Mouse (Mus musculus): Measurements from ENCODE around the gene Abracl. TPM values are rescaled to one million over a fixed set of nuclear protein-coding genes. Genes with fewer than 3 reads are reported as not detected.

Gene Abracl
- total and polyA plus RNA-seq, 3 experiments = 100 to 110 TPM; not detected in 1

- peak; percentile 46 for DNase-seq (ENCODE audit: low read depth, low spot score)
- no peak overlapping the region for H3K27ac ChIP-seq (ENCODE audit: control insufficient read depth, low read depth, low read length)
- H3K79me2 ChIP-seq (ENCODE audit: control insufficient read depth, insufficient read depth, low read length, poor library complexity) = peaks cover 54% of the 10 kb centered on the region
- H3K4me1 ChIP-seq (ENCODE audit: control insufficient read depth in 1 of 2, insufficient read depth in 2 of 2, low read length in 2 of 2) = peaks cover 12 to 18% of the 10 kb centered on the region in 2 experiments
- no peaks in the 10 kb centered on the region for H3K27me3 ChIP-seq (ENCODE audit: control insufficient read depth in 1 of 2, insufficient read depth in 2 of 2, low read length in 2 of 2)
- H3K36me3 ChIP-seq (ENCODE audit: control insufficient read depth in 1 of 2, insufficient read depth in 2 of 2, low read length in 2 of 2) = peaks cover 0 to 27% of the 10 kb centered on the region in 2 experiments; a peak in 2 of 4 replicates
- no peak overlapping the region for H3K9ac ChIP-seq (ENCODE audit: control insufficient read depth, low read depth, low read length, poor library complexity, severe bottlenecking)
- no peaks in the 10 kb centered on the region for H3K9me3 ChIP-seq (replicated peaks; ENCODE audit: insufficient read depth, low read length)
- no peak overlapping the region for H3K4me3 ChIP-seq (ENCODE audit: control insufficient read depth in 1 of 2, insufficient read depth in 1 of 2, low read depth in 2 of 2, low read length in 2 of 2)
- TF ChIP-seq MXI1 (IDR thresholded peaks at IDR 0.05; ENCODE audit: low read depth, low read length) (no peak), ZC3H11A (IDR thresholded peaks at IDR 0.05; ENCODE audit: low read depth, low read length) (no peak), EP300 (IDR thresholded peaks at IDR 0.05; ENCODE audit: low read depth in 1 of 2, low read length in 2 of 2) (peak in 1 of 2 experiments; percentile 16; a peak in 1 of 4 replicates), USF1 (IDR thresholded peaks at IDR 0.05; ENCODE audit: low read depth, low read length) (no peak)
Observed at GRCm38 (mm10) chr10:18070616-18071015, 47.5 kb upstream of the Abracl start.

- Histone ChIP-seq H3K4me3 (ENCODE audit: control insufficient read depth in 1 of 2, insufficient read depth in 1 of 2, low read depth in 2 of 2, low read length in 2 of 2) (no peak overlapping the region), H3K27ac (ENCODE audit: control insufficient read depth, low read depth, low read length) (no peak overlapping the region), H3K79me2 (ENCODE audit: control insufficient read depth, insufficient read depth, low read length, poor library complexity) (peaks cover 56% of the 10 kb centered on the region), H3K9ac (ENCODE audit: control insufficient read depth, low read depth, low read length, poor library complexity, severe bottlenecking) (no peak overlapping the region), H3K36me3 (ENCODE audit: control insufficient read depth in 1 of 2, insufficient read depth in 2 of 2, low read length in 2 of 2) (peaks cover 0 to 27% of the 10 kb centered on the region in 2 experiments; a peak in 2 of 4 replicates), H3K4me1 (ENCODE audit: control insufficient read depth in 1 of 2, insufficient read depth in 2 of 2, low read length in 2 of 2) (peaks cover 12 to 18% of the 10 kb centered on the region in 2 experiments), H3K9me3 (replicated peaks; ENCODE audit: insufficient read depth, low read length) (no peaks in the 10 kb centered on the region), H3K27me3 (ENCODE audit: control insufficient read depth in 1 of 2, insufficient read depth in 2 of 2, low read length in 2 of 2) (no peaks in the 10 kb centered on the region)
- DNase-seq (ENCODE audit: low read depth, low spot score) = peak; percentile 56
- TF ChIP-seq GABPA (IDR thresholded peaks at IDR 0.05; ENCODE audit: low read depth, low read length) (no peak), MAFK (IDR thresholded peaks at IDR 0.05; ENCODE audit: borderline replicate concordance, low read depth, low read length) (no peak), MXI1 (IDR thresholded peaks at IDR 0.05; ENCODE audit: low read depth, low read length) (no peak), HCFC1 (IDR thresholded peaks at IDR 0.05; ENCODE audit: low read depth, low read length) (no peak), KAT2A (conservative IDR thresholded peaks at IDR 0.05; ENCODE audit: low read depth, low read length) (no peak), EP300 (IDR thresholded peaks at IDR 0.05; ENCODE audit: low read depth in 1 of 2, low read length in 2 of 2) (no peak), ELF1 (IDR thresholded peaks at IDR 0.05; ENCODE audit: low read depth, low read length) (no peak), RAD21 (IDR thresholded peaks at IDR 0.05; ENCODE audit: low read depth, low read length) (no peak), JUND (IDR thresholded peaks at IDR 0.05; ENCODE audit: low read depth, low read length) (no peak), ZMIZ1 (IDR thresholded peaks at IDR 0.05; ENCODE audit: low read depth, low read length) (no peak), USF2 (IDR thresholded peaks at IDR 0.05; ENCODE audit: borderline replicate concordance in 1 of 2, insufficient read depth in 1 of 2, low read depth in 1 of 2, low read length in 2 of 2) (no peak), NRF1 (IDR thresholded peaks at IDR 0.05; ENCODE audit: insufficient read depth, low read depth, low read length, poor library complexity, severe bottlenecking) (no peak), SIN3A (IDR thresholded peaks at IDR 0.05; ENCODE audit: low read length) (no peak)
Observed at GRCm38 (mm10) chr10:18070144-18070543, 47.1 kb upstream of the Abracl start.

Measured in MEL (cell line).